Mouse (Mus musculus) cerebellum, adult 2 months (tissue): ENCODE measurements at regions not wholly inside any gene's neighbourhood (a gene's known extent, or its start where the extent isn't known, plus 50 kb on each side); places are given as distances from the start of the nearest gene placed in this dataset.

ENCODE experiments used
- DNase-seq, 2 experiments: peaks; one replicate each; pipeline ENCODE4 v3.0.0; 2021
- H3K27ac ChIP-seq: fragments of 200-500 bp; 2 replicates; pipeline ENCODE4 v1.5.1; 2012; ENCODE audit warnings: low read length, control low read depth, inconsistent platforms; ENCODE audit not compliant: insufficient read depth
- H3K27me3 ChIP-seq: fragments of 200-500 bp; 2 replicates; pipeline ENCODE4 v1.6.1; 2012; ENCODE audit warnings: inconsistent platforms, mild to moderate bottlenecking, low read length, moderate library complexity; ENCODE audit not compliant: control insufficient read depth, insufficient read depth
- H3K4me1 ChIP-seq: fragments of 200-500 bp; 2 replicates; pipeline ENCODE4 v1.6.1; 2011; ENCODE audit warnings: low read length; ENCODE audit not compliant: control insufficient read depth, insufficient read depth
- H3K4me3 ChIP-seq: fragments of 200-500 bp; replicated peaks from 2 replicates; pipeline ENCODE3; 2011; ENCODE audit warnings: mild to moderate bottlenecking, low read depth, low read length, control low read depth; ENCODE audit not compliant: insufficient read depth
- CTCF ChIP-seq: fragments of 200-500 bp; IDR thresholded peaks from 2 replicates; pipeline ENCODE4 v1.5.1; 2011; ENCODE audit warnings: low read depth, mild to moderate bottlenecking, control low read depth, low read length, moderate library complexity, borderline replicate concordance; ENCODE audit not compliant: insufficient read depth
- POLR2A ChIP-seq: fragments of 200-500 bp; IDR thresholded peaks from 2 replicates; pipeline ENCODE4 v1.6.1; 2011; ENCODE audit warnings: low read length, control low read depth, borderline replicate concordance; ENCODE audit not compliant: insufficient read depth
- WGBS: fragments of 180-500 bp; shearing (Covaris S2); methylation state at CpG from one replicate; pipeline ENCODE4 v1.1.7; 2018; 5-methylcytosine and 5-hydroxymethylcytosine counted together

DNA sequence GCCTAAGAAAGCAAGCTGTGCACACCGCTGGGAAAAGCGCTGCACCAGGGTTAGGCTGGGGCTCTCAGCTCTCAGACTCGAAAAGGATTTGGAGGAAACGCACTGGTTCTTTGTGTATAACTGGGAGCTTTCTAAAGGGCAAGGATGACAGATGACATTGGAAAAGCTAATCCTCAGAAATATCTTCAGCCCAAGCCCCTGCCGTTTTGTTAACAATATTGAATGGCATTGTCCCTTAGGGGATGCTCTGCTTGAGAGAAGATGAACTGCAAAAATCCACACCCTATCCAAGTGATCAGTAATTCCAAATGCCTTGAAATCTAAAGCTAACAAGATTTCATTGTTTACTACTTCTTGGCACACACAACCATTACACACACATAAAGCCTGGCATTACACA, 419.1 kb downstream of the Fut8 start:
- DNase-seq = no peak
- whole genome bisulfite sequencing = 64% methylated on average over 5 of the region's 5 CpGs
- Histone ChIP-seq H3K4me3 (no peak overlapping the region), H3K4me1 (peaks cover 14% of the 10 kb centered on the region), H3K27ac (no peak overlapping the region), H3K27me3 (no peaks in the 10 kb centered on the region)
- TF ChIP-seq POLR2A = no peak
- TF ChIP-seq CTCF = no peak

DNA sequence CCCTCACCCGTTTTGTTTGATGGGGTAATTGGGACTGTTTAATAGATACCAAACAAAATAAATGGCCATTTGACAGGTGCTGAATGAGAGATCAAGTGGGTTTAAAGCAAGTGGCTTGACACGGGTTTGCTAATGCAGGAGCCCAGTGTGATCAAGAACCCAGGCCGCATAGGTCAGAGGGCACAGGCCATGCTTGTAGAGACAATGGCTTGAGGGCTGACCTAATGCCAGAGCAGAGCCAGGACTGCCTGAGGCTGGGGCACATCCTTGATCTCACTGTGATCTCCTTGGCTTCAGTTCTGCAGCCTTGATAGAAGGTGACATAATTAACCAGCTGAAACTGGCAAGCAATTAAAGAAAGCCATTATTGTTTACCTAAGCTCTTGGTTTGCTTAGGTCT, 420.0 kb downstream of the Fut8 start:
- Histone ChIP-seq H3K27me3 (no peaks in the 10 kb centered on the region), H3K27ac (no peak overlapping the region), H3K4me1 (peaks cover 15% of the 10 kb centered on the region), H3K4me3 (no peak overlapping the region)
- no peak for DNase-seq
- TF ChIP-seq POLR2A (no peak), CTCF (no peak)
- WGBS = 78% methylated on average over 3 of the region's 3 CpGs

DNA sequence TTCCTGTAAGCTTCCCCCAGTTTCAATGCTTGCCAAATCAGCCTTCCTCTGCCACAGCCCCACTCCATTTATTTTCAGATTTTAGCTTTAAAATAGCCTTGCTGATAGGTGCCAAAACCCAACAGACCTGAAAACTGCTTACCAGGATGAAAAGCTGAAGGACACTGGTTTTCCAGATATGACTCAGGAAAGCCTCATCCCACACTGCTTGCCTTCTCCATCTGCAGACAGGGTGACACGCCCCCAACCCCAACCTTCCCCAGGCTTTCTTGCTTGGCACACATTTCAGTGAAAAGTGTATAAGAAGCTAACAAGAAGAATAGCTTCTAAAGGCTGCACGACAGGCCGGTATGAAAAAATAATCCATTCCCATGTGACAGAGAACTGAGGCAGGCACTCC, 425.3 kb downstream of the Fut8 start:
- Histone ChIP-seq H3K4me1 (peaks cover 32% of the 10 kb centered on the region), H3K27ac (no peak overlapping the region), H3K4me3 (no peak overlapping the region), H3K27me3 (no peaks in the 10 kb centered on the region)
- peak in 1 of 2 experiments; percentile 36 for DNase-seq
- WGBS = 53% methylated on average over 3 of the region's 3 CpGs
- no peak for TF ChIP-seq CTCF
- TF ChIP-seq POLR2A = no peak

DNA sequence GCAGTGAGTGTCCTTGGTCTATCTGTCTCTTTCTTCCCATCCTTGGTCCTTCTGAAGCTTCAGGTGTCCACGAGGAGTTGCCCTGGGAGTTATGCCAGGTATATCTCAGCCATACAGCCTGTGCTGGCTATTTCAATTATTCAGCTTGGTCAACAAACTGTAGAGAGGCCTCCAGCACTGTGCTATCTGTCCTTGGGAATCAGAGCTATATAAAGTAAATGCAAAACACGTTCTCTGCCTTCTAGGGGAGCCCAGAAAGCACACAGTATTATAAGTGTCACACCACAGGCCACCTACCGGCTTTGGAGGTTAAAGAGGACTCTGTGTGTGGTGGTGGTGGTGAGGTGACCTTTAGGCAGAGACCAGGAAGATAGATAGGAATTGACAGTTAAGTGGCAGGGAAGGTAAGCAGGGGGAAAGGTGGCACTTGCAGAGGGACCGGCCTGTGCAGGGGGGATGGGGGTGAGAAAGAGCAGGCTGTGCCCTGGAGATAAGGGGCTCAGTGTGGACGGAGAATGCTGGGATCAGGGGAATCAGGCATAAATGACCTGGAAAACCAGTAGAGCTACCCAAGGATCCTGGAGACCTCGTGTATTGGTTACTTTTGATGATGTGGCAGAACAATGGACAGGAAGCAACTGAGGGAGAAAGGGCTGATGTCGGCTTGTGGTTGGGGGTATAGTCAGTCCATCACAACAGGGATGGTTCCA, 425.9 kb downstream of the Fut8 start:
- peak; percentile 20 to 39 for DNase-seq
- peaks cover 32% of the 10 kb centered on the region for H3K4me1 ChIP-seq
- H3K4me3 ChIP-seq = no peak overlapping the region
- no peak overlapping the region for H3K27ac ChIP-seq
- TF ChIP-seq POLR2A (no peak), CTCF (no peak)
- 72% methylated on average over 7 of the region's 7 CpGs for WGBS
- no peaks in the 10 kb centered on the region for H3K27me3 ChIP-seq

DNA sequence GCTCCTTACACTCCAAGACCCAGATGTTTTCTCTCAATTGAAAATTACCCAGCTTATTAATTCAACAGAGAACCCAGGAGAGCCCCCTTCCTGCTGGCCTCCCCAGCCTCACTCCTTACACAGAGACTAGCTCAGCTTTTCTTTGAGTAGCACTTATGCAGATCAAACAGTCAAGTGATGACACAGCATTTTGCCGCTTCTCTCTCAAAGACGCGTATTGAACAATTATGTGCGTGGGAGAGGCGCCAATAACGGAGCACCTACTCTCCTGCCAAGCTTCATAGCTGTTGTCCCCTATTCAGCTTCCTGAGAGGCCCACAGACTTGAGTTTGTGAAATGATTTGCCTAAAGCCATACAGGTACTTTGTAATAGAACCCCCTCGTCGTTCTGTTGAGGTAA, 428.5 kb downstream of the Fut8 start:
- DNase-seq = no peak

DNA sequence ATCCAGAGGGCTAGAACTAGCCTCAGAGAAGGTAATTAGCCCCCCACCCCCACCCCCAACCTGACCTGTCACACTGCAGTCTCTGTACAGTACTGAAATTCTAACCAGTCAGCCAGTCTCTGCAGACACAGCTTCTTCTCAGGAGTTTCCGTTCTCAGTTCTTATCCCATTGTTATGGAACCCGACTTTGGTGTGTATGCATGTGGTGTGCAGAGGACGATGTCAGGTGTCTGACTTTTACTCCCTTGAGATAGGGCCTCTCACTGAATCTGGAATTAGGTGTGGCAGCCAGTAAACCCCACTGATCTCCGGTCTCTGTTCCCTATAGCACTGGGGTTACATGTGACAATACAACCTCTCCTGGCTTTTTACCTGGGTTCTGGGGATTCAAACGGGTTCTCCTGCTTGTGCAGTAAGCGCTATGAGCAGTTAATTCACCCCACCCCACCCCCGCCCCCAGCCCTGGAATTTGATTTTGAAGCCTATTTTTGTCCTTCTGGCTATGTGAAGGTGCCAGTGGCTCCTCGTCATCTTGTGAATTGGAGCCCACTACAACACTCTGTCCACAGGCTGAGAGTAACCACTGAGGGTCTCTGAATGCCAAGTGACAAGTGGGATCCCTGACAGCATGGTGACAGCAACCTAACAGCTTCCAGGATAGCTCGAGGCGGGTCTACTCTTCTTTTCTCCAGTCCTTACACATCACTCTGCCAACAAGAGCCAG, 429.4 kb downstream of the Fut8 start:
- no peak overlapping the region for H3K4me3 ChIP-seq
- WGBS = 63% methylated on average over 10 of the region's 10 CpGs

More for the DNA sequence above, 428.5 kb downstream of the Fut8 start:
- TF ChIP-seq CTCF (no peak), POLR2A (no peak)
- Histone ChIP-seq H3K4me3 (no peak overlapping the region), H3K27ac (no peak overlapping the region), H3K4me1 (peaks cover 24% of the 10 kb centered on the region), H3K27me3 (no peaks in the 10 kb centered on the region)
- WGBS = 70% methylated on average over 8 of the region's 8 CpGs

DNA sequence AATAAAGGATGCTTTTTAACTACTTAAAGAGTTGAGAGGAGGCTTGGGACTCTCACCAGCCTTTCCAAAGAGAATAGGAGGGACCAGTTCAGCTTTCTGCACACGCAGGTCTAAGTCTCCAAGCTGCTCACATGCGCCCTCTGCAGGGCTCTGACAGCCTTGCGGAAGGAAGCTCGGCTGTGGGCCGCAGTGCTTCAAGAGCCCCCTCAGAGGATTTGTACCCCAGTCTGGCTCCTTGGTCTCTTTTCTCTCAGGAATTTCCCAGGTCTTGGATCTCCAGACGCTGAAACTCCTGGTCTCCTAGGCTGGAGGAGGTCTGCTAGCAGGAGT, 429.9 kb downstream of the Fut8 start:
- no peak for TF ChIP-seq POLR2A
- TF ChIP-seq CTCF = peak; percentile 89
- Histone ChIP-seq H3K4me1 (peaks cover 20% of the 10 kb centered on the region), H3K27ac (no peak overlapping the region), H3K4me3 (no peak overlapping the region), H3K27me3 (no peaks in the 10 kb centered on the region)
- WGBS = 7% methylated on average over 6 of the region's 6 CpGs
- DNase-seq = peak; percentile 69 to 83

More for the DNA sequence above, 429.4 kb downstream of the Fut8 start:
- Histone ChIP-seq H3K27ac (no peak overlapping the region), H3K27me3 (no peaks in the 10 kb centered on the region), H3K4me1 (peaks cover 20% of the 10 kb centered on the region)
- TF ChIP-seq CTCF (no peak), POLR2A (no peak)
- no peak for DNase-seq

DNA sequence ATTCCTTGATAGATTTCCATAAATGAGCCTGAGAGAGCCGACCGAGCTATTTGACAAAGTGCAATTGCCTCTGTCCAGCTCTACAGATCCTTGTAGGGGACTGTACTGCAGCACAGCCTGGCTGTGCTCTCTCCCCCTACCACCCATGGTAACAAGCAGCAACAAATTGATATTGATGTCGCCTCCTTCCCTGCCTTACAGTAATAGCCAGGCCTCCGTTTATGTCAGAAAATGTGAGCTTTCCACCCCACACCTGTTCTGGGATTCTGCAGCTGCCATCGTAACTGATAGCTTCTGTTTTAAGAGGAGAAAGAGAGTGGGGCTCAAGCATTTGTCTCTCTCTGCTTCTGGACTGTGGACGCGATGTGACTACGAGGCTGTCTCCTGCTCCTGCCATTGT, 432.6 kb downstream of the Fut8 start:
- DNase-seq = no peak
- Histone ChIP-seq H3K27me3 (no peaks in the 10 kb centered on the region), H3K27ac (no peak overlapping the region), H3K4me3 (no peak overlapping the region), H3K4me1 (no peaks in the 10 kb centered on the region)
- TF ChIP-seq POLR2A (no peak), CTCF (no peak)
- 87% methylated on average over 8 of the region's 8 CpGs for WGBS
